Mouse (Mus musculus) limb, embryonic 15.5 days (tissue): ENCODE results near the gene Cops2. TPM values are rescaled to one million over a fixed set of nuclear protein-coding genes. Genes with fewer than 3 reads are reported as not detected.

ENCODE experiments used
- polyA plus RNA-seq: library from polyadenylated mRNA; unstranded; fragments of >200 nt; fragmentation: Nextera tagmentation; extraction: Ambion mirVana; gene quantifications from 2 replicates; pipeline ENCODE4 v1.2.1, GENCODE M21; 2015

Cops2 gene
- polyA plus RNA-seq, 1 experiment from 2014 or later, result 74.7 TPM

Other genes with a start within 250 kb of the Cops2 start
- 6.3 and 6.6 TPM in 2 replicates for gene Cep152, start 234.0 kb downstream of the Cops2 start, polyA plus RNA-seq
- gene Eid1, start 186.0 kb downstream of the Cops2 start, polyA plus RNA-seq, result 145 and 190 TPM in 2 replicates
- 1.8 TPM in 2 replicates for gene Shc4, start 135.0 kb downstream of the Cops2 start, polyA plus RNA-seq
- gene Secisbp2l, start 76.3 kb downstream of the Cops2 start, polyA plus RNA-seq, result 18.1 and 19.9 TPM in 2 replicates
- 41.2 and 43.6 TPM in 2 replicates for gene Galk2, start within 50 bp of the Cops2 start, polyA plus RNA-seq
- gene Fgf7, start 175.5 kb upstream of the Cops2 start, polyA plus RNA-seq, result 18.1 and 19.5 TPM in 2 replicates